Mouse (Mus musculus): ENCODE measurements at regions not wholly inside any gene's neighbourhood (a gene's known extent, or its start where the extent isn't known, plus 50 kb on each side); places are given as distances from the start of the nearest gene placed in this dataset.

- DNase-seq (ENCODE audit: low read depth, low spot score), result peak; percentile 36
Measured at GRCm38 (mm10) chr16:62208191-62208590, 578.4 kb downstream of the Nsun3 start.

GRCm38 (mm10) chr16:62182988-62183387 is 603.6 kb downstream of the Nsun3 start:
- no peak for DNase-seq (ENCODE audit: low read depth, low spot score)
